31 mouse cellular contexts compared by ENCODE assay signal in the genomic region with DNA sequence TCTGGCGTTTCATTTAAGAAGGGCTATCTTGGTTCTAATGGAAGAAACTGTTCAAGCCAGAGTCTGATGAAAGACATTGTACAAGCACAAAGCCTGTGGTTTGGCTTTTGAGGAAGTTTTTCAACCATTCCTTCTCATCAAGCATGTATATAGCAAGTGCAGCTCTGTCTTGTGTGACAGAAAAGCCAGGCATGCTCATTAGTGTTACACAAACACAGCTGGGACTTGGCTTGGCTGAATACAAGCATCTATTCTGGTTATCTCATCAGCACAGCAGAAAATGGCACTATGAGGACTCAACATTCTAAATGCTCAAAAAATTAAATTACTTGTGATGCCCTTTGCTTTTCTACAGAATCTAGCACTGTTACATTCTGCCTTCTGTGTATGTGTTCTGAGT. TPM values are rescaled to one million over a fixed set of nuclear protein-coding genes. Genes with fewer than 3 reads are reported as not detected.
DNase-seq lines count a peak whose midpoint lies in the region; ATAC-seq and TF ChIP-seq lines count a peak whose summit lies in the region.
"Had no signal": no experiment of that assay in that cellular context is flagged by ENCODE, and none has a peak within 500 bp of the region (broad histone marks: within the 10 kb centered on the region; RNA-seq: fewer than 3 reads in every experiment).

No protein-coding gene starts in this region.

- no peaks in the 10 kb centered on the region for H3K27me3 ChIP-seq in forebrain, postnatal 0 days (ENCODE audit: insufficient read depth, low read length)
- no peaks in the 10 kb centered on the region for H3K27me3 ChIP-seq in forebrain, embryonic 11.5 days (ENCODE audit: control insufficient read depth, insufficient read depth, low read length)
- no peaks in the 10 kb centered on the region for H3K27me3 ChIP-seq in intestine, embryonic 16.5 days (replicated peaks; ENCODE audit: control insufficient read depth, insufficient read depth, low read length)
- H3K27me3 ChIP-seq: embryonic facial prominence, embryonic 13.5 days; forebrain, embryonic 13.5 days; Patski had no signal

- no peaks in the 10 kb centered on the region for H3K9me3 ChIP-seq in forebrain, postnatal 0 days (ENCODE audit: low read length)
- no peaks in the 10 kb centered on the region for H3K9me3 ChIP-seq in forebrain, embryonic 11.5 days (ENCODE audit: control insufficient read depth, low read length)
- no peaks in the 10 kb centered on the region for H3K9me3 ChIP-seq in intestine, embryonic 16.5 days (ENCODE audit: control insufficient read depth, low read length)
- H3K9me3 ChIP-seq: embryonic facial prominence, embryonic 10.5 days; embryonic facial prominence, embryonic 13.5 days; forebrain, embryonic 13.5 days had no signal

- H3K4me2 ChIP-seq in forebrain, postnatal 0 days (ENCODE audit: low read depth): no peak overlapping the region
- H3K4me2 ChIP-seq in forebrain, embryonic 11.5 days (ENCODE audit: low read depth, low read length, severe bottlenecking): no peak overlapping the region
- no peak overlapping the region for H3K4me2 ChIP-seq in intestine, embryonic 16.5 days (ENCODE audit: low read depth, low read length)
- H3K4me2 ChIP-seq: embryonic facial prominence, embryonic 13.5 days; forebrain, embryonic 13.5 days; heart, embryonic 11.5 days; hindbrain, embryonic 14.5 days had no signal

- peak; percentile 68 for ATAC-seq in forebrain, postnatal 0 days
- ATAC-seq in forebrain, embryonic 11.5 days (replicated peaks; ENCODE audit: low FRiP score): no peak
- peak; percentile 55 for ATAC-seq in megakaryocyte progenitor cell, adult 5-6 weeks (replicated peaks; ENCODE audit: poor library complexity)
- no peak for ATAC-seq in intestine, embryonic 16.5 days
- ATAC-seq: CD4-positive, CD25-positive, alpha-beta regulatory T cell, adult 4 months; forebrain, embryonic 13.5 days; forebrain, embryonic 16.5 days; hindbrain, postnatal 0 days; inflammation-experienced regulatory T-cells, adult 6 months; intestine, postnatal 0 days; Patski had no signal

- no peak for DNase-seq in forebrain, postnatal 0 days
- DNase-seq in forebrain, embryonic 11.5 days (ENCODE audit: low spot score): no peak
- DNase-seq in 416B (ENCODE audit: low read depth): peak; percentile 20
- peak; percentile 46 for DNase-seq in brain, adult 2 months (ENCODE audit: low read depth, low spot score)
- no peak for DNase-seq in thymus, postnatal 36 days
- no peak for DNase-seq in heart, postnatal 4 days
- DNase-seq: adrenal gland, postnatal 10 days; adrenal gland, postnatal 36 days; cerebellum, adult 11-12 months; cerebellum, adult 8-10 months; cerebellum, postnatal 10 days; cerebellum, postnatal 36 days; embryo, embryonic 11 days; gastrocnemius, postnatal 10 days; gastrocnemius, postnatal 36 days; heart, adult 11 months; heart, postnatal 36 days had no signal

- H3K9ac ChIP-seq in forebrain, postnatal 0 days: no peak overlapping the region
- H3K9ac ChIP-seq in forebrain, embryonic 11.5 days (ENCODE audit: low read length): no peak overlapping the region
- H3K9ac ChIP-seq in intestine, embryonic 16.5 days (ENCODE audit: low read depth, low read length): no peak overlapping the region
- H3K9ac ChIP-seq: embryonic facial prominence, embryonic 13.5 days; forebrain, embryonic 13.5 days; hindbrain, embryonic 14.5 days had no signal

- peaks cover 8% of the 10 kb centered on the region; the same call in 1 of the 2 replicates for H3K36me3 ChIP-seq in forebrain, postnatal 0 days (ENCODE audit: insufficient read depth)
- H3K36me3 ChIP-seq in forebrain, embryonic 11.5 days (ENCODE audit: control insufficient read depth, insufficient read depth, low read length): no peaks in the 10 kb centered on the region
- H3K36me3 ChIP-seq in intestine, embryonic 16.5 days (ENCODE audit: control insufficient read depth, insufficient read depth, low read length): no peaks in the 10 kb centered on the region

- TF ChIP-seq CTCF in forebrain, postnatal 0 days (IDR thresholded peaks at IDR 0.05; ENCODE audit: low read depth): no peak

- WGBS in forebrain, postnatal 0 days: 66% methylated on average over 1 of the region's 1 CpGs
- WGBS in forebrain, embryonic 11.5 days: 87% methylated on average over 1 of the region's 1 CpGs
- WGBS in intestine, embryonic 16.5 days: 76% methylated on average over 1 of the region's 1 CpGs

- no peak overlapping the region for H3K4me3 ChIP-seq in forebrain, postnatal 0 days (ENCODE audit: low read depth, low read length)
- H3K4me3 ChIP-seq in forebrain, embryonic 11.5 days (ENCODE audit: low read depth, low read length): no peak overlapping the region
- no peak overlapping the region for H3K4me3 ChIP-seq in intestine, embryonic 16.5 days (ENCODE audit: low read length)
- H3K4me3 ChIP-seq: embryonic facial prominence, embryonic 10.5 days; embryonic facial prominence, embryonic 13.5 days; erythroblast, embryonic 14.5 days; forebrain, embryonic 13.5 days had no signal

- H3K4me1 ChIP-seq in forebrain, postnatal 0 days (ENCODE audit: insufficient read depth): no peaks in the 10 kb centered on the region
- no peaks in the 10 kb centered on the region for H3K4me1 ChIP-seq in forebrain, embryonic 11.5 days (replicated peaks; ENCODE audit: control insufficient read depth, insufficient read depth, low read length)
- H3K4me1 ChIP-seq in intestine, embryonic 16.5 days (ENCODE audit: control insufficient read depth, insufficient read depth, low read length): no peaks in the 10 kb centered on the region
- H3K4me1 ChIP-seq: embryonic facial prominence, embryonic 10.5 days; embryonic facial prominence, embryonic 13.5 days; forebrain, embryonic 13.5 days had no signal

- no peak overlapping the region for H3K27ac ChIP-seq in forebrain, postnatal 0 days (ENCODE audit: low read depth, low read length)
- H3K27ac ChIP-seq in forebrain, embryonic 11.5 days (ENCODE audit: low read depth, low read length): no peak overlapping the region
- H3K27ac ChIP-seq in intestine, embryonic 16.5 days (ENCODE audit: low read length): no peak overlapping the region
- H3K27ac ChIP-seq: embryonic facial prominence, embryonic 10.5 days; embryonic facial prominence, embryonic 13.5 days; forebrain, embryonic 13.5 days; hindbrain, embryonic 14.5 days; hindbrain, postnatal 0 days had no signal

RNA-seq across cellular contexts. Expression of a gene that starts 33.4 kb away (rescaled TPM):
- total RNA-seq in forebrain, postnatal 0 days (2014; rRNA removed): 10.5 and 13.8 TPM in 2 replicates
- 8.1 and 10.3 TPM in 2 replicates for polyA plus RNA-seq in forebrain, postnatal 0 days (2015; fragmentation: Nextera tagmentation; extraction: Ambion mirVana)
- 17.3 and 18.3 TPM in 2 replicates for polyA plus RNA-seq in forebrain, embryonic 11.5 days (2014; fragmentation: Nextera tagmentation; extraction: Ambion mirVana)
- total RNA-seq in megakaryocyte progenitor cell, adult 5-6 weeks (2015): 41.6 and 54.4 TPM in 2 replicates
- 40.9 and 46.0 TPM in 2 replicates for total RNA-seq in megakaryocyte progenitor cell, adult 5-6 weeks (2017)
- 4.7 and 5.0 TPM in 2 replicates for polyA plus RNA-seq in intestine, embryonic 16.5 days (2015; fragmentation: Nextera tagmentation; extraction: Ambion mirVana)
- total RNA-seq in heart, postnatal 4 days (2021): 10 to 100 TPM; 20.1 to 21.6 TPM

RNA-seq across cellular contexts. Expression of a gene that starts 48.9 kb away (rescaled TPM):
- 9.5 and 9.9 TPM in 2 replicates for total RNA-seq in forebrain, postnatal 0 days (2014; rRNA removed)
- polyA plus RNA-seq in forebrain, postnatal 0 days (2015; fragmentation: Nextera tagmentation; extraction: Ambion mirVana): 64.8 and 66.4 TPM in 2 replicates
- 112 and 146 TPM in 2 replicates for polyA plus RNA-seq in forebrain, embryonic 11.5 days (2014; fragmentation: Nextera tagmentation; extraction: Ambion mirVana)
- 97.5 and 113 TPM in 2 replicates for total RNA-seq in megakaryocyte progenitor cell, adult 5-6 weeks (2015)
- 37.0 and 43.3 TPM in 2 replicates for total RNA-seq in megakaryocyte progenitor cell, adult 5-6 weeks (2017)
- polyA plus RNA-seq in intestine, embryonic 16.5 days (2015; fragmentation: Nextera tagmentation; extraction: Ambion mirVana): 86.2 and 95.5 TPM in 2 replicates
- 10 to 100 TPM; 32.5 to 36.3 TPM for total RNA-seq in heart, postnatal 4 days (2021)

RNA-seq across cellular contexts. Expression of a gene that starts 48.9 kb away (rescaled TPM):
- total RNA-seq in forebrain, postnatal 0 days (2014; rRNA removed): 22.0 and 23.3 TPM in 2 replicates
- 15.6 and 18.7 TPM in 2 replicates for polyA plus RNA-seq in forebrain, postnatal 0 days (2015; fragmentation: Nextera tagmentation; extraction: Ambion mirVana)
- polyA plus RNA-seq in forebrain, embryonic 11.5 days (2014; fragmentation: Nextera tagmentation; extraction: Ambion mirVana): 35.1 and 37.4 TPM in 2 replicates
- total RNA-seq in megakaryocyte progenitor cell, adult 5-6 weeks (2015): 25.7 and 33.6 TPM in 2 replicates
- total RNA-seq in megakaryocyte progenitor cell, adult 5-6 weeks (2017): 16.7 and 17.8 TPM in 2 replicates
- 18.5 and 21.9 TPM in 2 replicates for polyA plus RNA-seq in intestine, embryonic 16.5 days (2015; fragmentation: Nextera tagmentation; extraction: Ambion mirVana)
- total RNA-seq in heart, postnatal 4 days (2021): 1 to 10 TPM; 7.5 to 9.4 TPM

Comparison
In these comparisons a context has a peak if more than half of its experiments do, and no peak if none do; other contexts are left out.
1. ATAC-seq: peak in forebrain, postnatal 0 days (single experiment) and megakaryocyte progenitor cell, adult 5-6 weeks (single experiment); none in forebrain, embryonic 11.5 days (single experiment) and intestine, embryonic 16.5 days (single experiment).
2. DNase-seq: peak in 416B (single experiment) and brain, adult 2 months (single experiment); none in forebrain, postnatal 0 days (single experiment), forebrain, embryonic 11.5 days (single experiment), thymus, postnatal 36 days (0 of 2) and heart, postnatal 4 days (single experiment).